Mouse (Mus musculus) heart, postnatal 10 days (tissue): ENCODE results near the gene Gm49387. TPM values are rescaled to one million over a fixed set of nuclear protein-coding genes. Genes with fewer than 3 reads are reported as not detected.

ENCODE experiments used
- DNase-seq, 2 experiments: peaks; one replicate each; pipeline ENCODE4 v3.0.0; 2021
- intact Hi-C: fragments of 180-260 bp; cut with DNase I; formaldehyde crosslinking; loops from one replicate; pipeline ENCODE4 v1.15.1; 2025
- total RNA-seq, 2 experiments: library from RNA; stranded (reverse); gene quantifications; 2 replicates each; pipeline ENCODE4 v1.2.3; 2021

Gm49387 gene
- total RNA-seq, 2 experiments from 2014 or later, result 1.1 TPM; not detected in 1

GRCm38 (mm10) chr14:31555021-31555420 lies 85.7 kb downstream of the Gm49387 start:
- intact Hi-C loops, result loop anchor here (5.0 kb wide), 1 partner anchor 47 kb away; no protein-coding TSS in a partner anchor
- DNase-seq, result no peak

- intact Hi-C loops, result no loop called here
- DNase-seq, result no peak
These were observed 96.7 kb downstream of the Gm49387 start for GRCm38 (mm10) chr14:31543885-31544442.

- peak; percentile 43 to 56 for DNase-seq
- intact Hi-C loops, result no loop called here
These were observed 103.4 kb downstream of the Gm49387 start for GRCm38 (mm10) chr14:31537298-31537697.

- intact Hi-C loops, result no loop called here
- no peak for DNase-seq
These were observed 108.0 kb downstream of the Gm49387 start for GRCm38 (mm10) chr14:31532656-31533055.

GRCm38 (mm10) chr14:31531506-31532148 lies 109.1 kb downstream of the Gm49387 start:
- intact Hi-C loops, result no loop called here
- peak; percentile 41 to 42 for DNase-seq

GRCm38 (mm10) chr14:31530847-31531246 lies 109.8 kb downstream of the Gm49387 start:
- no peak for DNase-seq
- intact Hi-C loops, result no loop called here

- DNase-seq, result no peak
These were observed 115.5 kb downstream of the Gm49387 start for GRCm38 (mm10) chr14:31525040-31525810.

GRCm38 (mm10) chr14:31521318-31521717 lies 119.4 kb downstream of the Gm49387 start:
- intact Hi-C loops, result no loop called here
- DNase-seq, result peak in 1 of 2 experiments; percentile 24

More at GRCm38 (mm10) chr14:31525040-31525810, 115.5 kb downstream of the Gm49387 start:
- intact Hi-C loops, result no loop called here

GRCm38 (mm10) chr14:31519165-31519564 lies 121.5 kb downstream of the Gm49387 start:
- intact Hi-C loops, result loop anchor here (1.0 to 10.0 kb wide), 2 partner anchors 86 to 266 kb away; no protein-coding TSS in a partner anchor
- peak; percentile 50 to 56 for DNase-seq

GRCm38 (mm10) chr14:31515895-31516294 lies 124.8 kb downstream of the Gm49387 start:
- intact Hi-C loops, result loop anchor here (10.0 kb wide), 1 partner anchor 269 kb away; no protein-coding TSS in a partner anchor
- DNase-seq, result no peak

- intact Hi-C loops, result loop anchor here (10.0 kb wide), 1 partner anchor 274 kb away; no protein-coding TSS in a partner anchor
- no peak for DNase-seq
These were observed 130.4 kb downstream of the Gm49387 start for GRCm38 (mm10) chr14:31510322-31510721.

- intact Hi-C loops, result loop anchor here (10.0 kb wide), 1 partner anchor 275 kb away; no protein-coding TSS in a partner anchor
- peak; percentile 59 to 65 for DNase-seq
These were observed 130.8 kb downstream of the Gm49387 start for GRCm38 (mm10) chr14:31509911-31510310.

GRCm38 (mm10) chr14:31506456-31506855 lies 134.2 kb downstream of the Gm49387 start:
- DNase-seq, result no peak
- intact Hi-C loops, result no loop called here

- DNase-seq, result peak in 1 of 2 experiments; percentile 22
- intact Hi-C loops, result no loop called here
These were observed 137.3 kb downstream of the Gm49387 start for GRCm38 (mm10) chr14:31503406-31503805.

Other genes starting within 250 kb of the Gm49387 start
- 10 to 100 TPM; 59.7 to 65.1 TPM for gene Sh3bp5, start 204.8 kb downstream of the Gm49387 start, total RNA-seq
- gene Eaf1, start 146.5 kb downstream of the Gm49387 start, total RNA-seq, result 10 to 100 TPM; 14.2 to 15.1 TPM
- 10 to 100 TPM; 14.3 to 15.8 TPM for gene Mettl6, start 145.8 kb downstream of the Gm49387 start, total RNA-seq
- 1 to 10 TPM; 5.3 to 9.6 TPM for gene Colq, start 49.5 kb downstream of the Gm49387 start, total RNA-seq
- gene Btd, start 150 bp upstream of the Gm49387 start, total RNA-seq, result 10 to 100 TPM; 14.5 to 15.0 TPM
- 10 to 100 TPM; 13.5 to 13.9 TPM for gene Hacl1, start 408 bp upstream of the Gm49387 start, total RNA-seq
- 10 to 100 TPM; 40.8 to 41.0 TPM for gene Ankrd28, start 189.8 kb upstream of the Gm49387 start, total RNA-seq